Mouse (Mus musculus) thymus, adult 2 months (tissue): Measurements from ENCODE around the gene Nub1. TPM values are rescaled to one million over a fixed set of nuclear protein-coding genes. Genes with fewer than 3 reads are reported as not detected.
A peak's percentile ranks its signal among the peaks of the same experiment; 100 is the strongest.

Source experiments
- DNase-seq: peaks from one replicate; pipeline ENCODE4 v3.0.0; 2021
- H3K27ac ChIP-seq: fragments of 200-500 bp; 2 replicates; pipeline ENCODE4 v1.5.1; 2012; ENCODE audit warnings: low read length, control low read depth; ENCODE audit not compliant: control insufficient read depth, insufficient read depth
- H3K27me3 ChIP-seq: fragments of 200-500 bp; 2 replicates; pipeline ENCODE4 v1.6.1; 2012; ENCODE audit warnings: mild to moderate bottlenecking, low read length, moderate library complexity, mixed read lengths; ENCODE audit not compliant: control insufficient read depth, insufficient read depth
- H3K36me3 ChIP-seq: fragments of 200-500 bp; 2 replicates; pipeline ENCODE4 v1.6.1; 2012; ENCODE audit warnings: mild to moderate bottlenecking, low read length, moderate library complexity; ENCODE audit not compliant: control insufficient read depth, insufficient read depth
- H3K4me1 ChIP-seq: fragments of 200-500 bp; replicated peaks from 2 replicates; pipeline ENCODE4 v1.6.1; 2012; ENCODE audit warnings: low read length; ENCODE audit not compliant: control insufficient read depth, insufficient read depth
- H3K4me3 ChIP-seq: fragments of 200-500 bp; 2 replicates; pipeline ENCODE4 v1.5.1; 2012; ENCODE audit warnings: mild to moderate bottlenecking, low read length, control low read depth, moderate library complexity; ENCODE audit not compliant: control insufficient read depth, insufficient read depth
- CTCF ChIP-seq: fragments of 200-500 bp; IDR thresholded peaks from 2 replicates; pipeline ENCODE4 v1.5.1; 2012; ENCODE audit warnings: mild to moderate bottlenecking, control low read depth, low read length, moderate library complexity, borderline replicate concordance; ENCODE audit not compliant: control insufficient read depth, poor library complexity, insufficient read depth; ENCODE audit errors: extremely low read depth
- POLR2A ChIP-seq: fragments of 200-500 bp; IDR thresholded peaks from 2 replicates; pipeline ENCODE4 v1.6.1; 2012; ENCODE audit warnings: mild to moderate bottlenecking, low read length, control low read depth, moderate library complexity; ENCODE audit not compliant: control insufficient read depth, poor library complexity, insufficient read depth; ENCODE audit errors: extremely low read depth
- WGBS: fragments of 180-500 bp; shearing (Covaris S2); methylation state at CpG from one replicate; pipeline ENCODE4 v1.1.7; 2018; 5-methylcytosine and 5-hydroxymethylcytosine counted together
- polyA plus RNA-seq: library from polyadenylated mRNA; depleted of rRNA; stranded (reverse); fragments of >200 nt; gene quantifications from 2 replicates; pipeline ENCODE4 v1.2.3, GENCODE M21; 2012; rRNA removed

Nub1 gene
- polyA plus RNA-seq, 1 experiment: 75.4 TPM

DNA sequence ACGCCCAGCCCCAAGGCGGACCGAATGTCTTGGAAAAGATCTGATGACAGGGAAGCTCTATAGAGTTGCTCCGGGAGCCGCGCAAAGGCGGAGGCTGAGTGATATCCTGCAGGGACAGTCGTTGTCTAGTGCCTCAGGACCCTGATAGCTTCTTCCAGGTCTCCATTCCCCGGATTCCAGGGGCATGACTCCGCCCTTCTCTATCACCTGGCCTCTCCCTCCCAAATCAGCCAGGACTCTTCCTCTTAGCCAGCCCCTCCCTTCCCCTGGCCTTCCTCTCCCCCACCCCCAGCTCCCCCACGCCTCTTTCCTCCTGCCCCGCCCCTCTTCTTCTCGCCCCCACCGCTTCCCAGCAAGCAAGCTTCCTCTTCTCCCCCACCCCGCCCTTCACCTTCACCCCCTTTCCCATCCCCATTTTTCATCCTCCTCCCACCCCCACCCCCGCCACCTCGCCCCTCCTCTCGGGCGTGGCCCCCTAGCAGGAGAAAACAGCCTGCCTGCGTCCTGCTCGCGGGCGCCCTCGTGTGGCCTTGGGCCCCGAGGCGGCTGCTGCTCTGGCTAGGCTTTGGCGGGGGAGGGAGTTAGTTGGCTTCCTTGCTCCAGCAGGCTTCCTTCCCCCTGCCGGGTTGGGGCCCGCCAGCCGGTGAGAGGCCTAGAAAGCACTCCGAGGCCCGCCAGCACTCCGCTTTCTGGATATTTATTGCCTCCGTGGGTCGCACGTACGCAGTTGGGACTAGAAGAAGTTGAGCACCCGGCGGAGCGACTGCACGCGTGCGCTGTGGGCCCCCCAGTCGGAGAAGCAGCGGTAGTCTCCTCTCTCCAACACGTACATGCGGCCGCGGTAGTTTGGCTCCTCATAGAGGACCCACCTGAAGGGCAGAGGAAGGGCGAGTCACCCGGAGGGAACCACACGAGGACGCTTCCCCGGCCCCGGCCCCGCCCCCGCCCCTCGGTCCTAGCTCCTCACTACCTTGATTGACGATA, 65.3 kb downstream of the Nub1 start:
- peak; percentile 88 for DNase-seq
- H3K4me1 ChIP-seq: peaks cover 18% of the 10 kb centered on the region
- H3K36me3 ChIP-seq: no peaks in the 10 kb centered on the region

DNA sequence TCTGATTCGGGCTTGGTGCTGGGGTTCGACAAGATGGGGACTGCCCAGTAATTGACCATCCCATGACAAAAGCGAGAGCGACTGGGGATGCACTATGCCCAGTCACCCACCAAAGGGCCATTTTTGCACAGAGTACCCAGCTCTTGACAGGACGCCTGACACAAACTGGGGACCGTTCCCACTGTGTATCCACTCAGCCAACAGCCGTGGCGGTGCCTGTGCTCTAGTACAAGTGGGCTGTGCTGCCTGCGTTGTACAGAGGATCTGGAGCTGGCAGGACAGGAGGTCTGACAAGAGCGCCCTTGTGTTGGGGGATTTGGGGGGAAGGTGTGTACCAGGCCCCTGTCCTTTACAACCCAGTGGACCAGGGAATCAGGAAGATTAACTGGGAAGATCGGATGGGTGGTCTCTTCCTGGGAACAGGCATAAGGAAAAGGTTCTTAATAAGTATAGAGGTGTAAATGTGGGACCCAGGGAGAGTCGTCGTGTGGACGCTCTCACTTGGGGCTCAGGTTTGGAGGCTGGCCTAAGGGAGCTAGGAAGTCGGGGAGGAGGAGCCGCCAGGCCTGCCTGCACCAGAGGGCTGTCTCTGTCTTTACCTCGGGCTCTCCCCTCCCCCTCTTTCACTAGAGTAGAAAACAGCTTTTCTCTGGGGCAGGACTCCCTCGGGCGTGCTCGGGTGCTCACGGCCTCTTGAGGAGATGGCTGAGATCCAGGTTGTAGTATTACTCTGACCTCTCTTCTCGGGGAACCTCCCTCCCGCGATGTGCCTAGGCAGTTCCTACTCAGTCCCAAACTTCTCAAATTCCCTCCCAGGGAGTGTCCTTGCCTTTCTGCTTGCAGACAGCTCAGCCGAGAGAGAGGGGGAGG, 66.2 kb downstream of the Nub1 start:
- H3K4me1 ChIP-seq: peaks cover 18% of the 10 kb centered on the region
- peak overlapping the region; percentile 86 for H3K27ac ChIP-seq
- peak; percentile 71 for DNase-seq
- no peaks in the 10 kb centered on the region for H3K36me3 ChIP-seq
- H3K27me3 ChIP-seq: no peaks in the 10 kb centered on the region
- 5% methylated on average over 25 of the region's 25 CpGs for WGBS
- peak overlapping the region; percentile 92 for H3K4me3 ChIP-seq
- TF ChIP-seq CTCF (no peak), POLR2A (peak; percentile 28; the same call in 1 of the 2 replicates)

More for the DNA sequence above, 65.3 kb downstream of the Nub1 start:
- TF ChIP-seq POLR2A (peak; percentile 56; the same call in 1 of the 2 replicates), CTCF (peak; percentile 94)
- Histone ChIP-seq H3K4me3 (peak overlapping the region; percentile 92), H3K27me3 (no peaks in the 10 kb centered on the region), H3K27ac (peak overlapping the region; percentile 86)
- WGBS: 11% methylated on average over 57 of the region's 59 CpGs

DNA sequence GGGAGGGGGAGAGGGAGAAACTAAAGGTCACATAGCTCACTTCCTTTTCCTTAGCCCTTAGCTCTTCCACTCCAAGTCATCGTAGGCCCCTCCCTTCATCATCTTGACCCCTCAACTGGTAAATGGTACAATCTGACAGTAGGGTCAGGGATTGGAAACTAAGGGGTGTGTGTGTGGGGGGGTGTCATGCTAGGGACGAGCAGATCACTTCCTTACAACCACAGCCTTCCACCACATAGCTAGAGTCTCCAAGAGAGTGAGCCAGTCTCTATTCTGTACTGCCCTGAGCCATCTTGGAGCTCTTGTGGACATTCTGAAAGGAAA, 66.8 kb downstream of the Nub1 start:
- no peak for DNase-seq
- Histone ChIP-seq H3K4me3 (peak overlapping the region; percentile 92), H3K27me3 (no peaks in the 10 kb centered on the region), H3K36me3 (no peaks in the 10 kb centered on the region), H3K4me1 (peaks cover 18% of the 10 kb centered on the region), H3K27ac (peak overlapping the region; percentile 86)
- no peak for TF ChIP-seq CTCF
- no peak for TF ChIP-seq POLR2A
- 14% methylated on average over 2 of the region's 2 CpGs for WGBS

DNA sequence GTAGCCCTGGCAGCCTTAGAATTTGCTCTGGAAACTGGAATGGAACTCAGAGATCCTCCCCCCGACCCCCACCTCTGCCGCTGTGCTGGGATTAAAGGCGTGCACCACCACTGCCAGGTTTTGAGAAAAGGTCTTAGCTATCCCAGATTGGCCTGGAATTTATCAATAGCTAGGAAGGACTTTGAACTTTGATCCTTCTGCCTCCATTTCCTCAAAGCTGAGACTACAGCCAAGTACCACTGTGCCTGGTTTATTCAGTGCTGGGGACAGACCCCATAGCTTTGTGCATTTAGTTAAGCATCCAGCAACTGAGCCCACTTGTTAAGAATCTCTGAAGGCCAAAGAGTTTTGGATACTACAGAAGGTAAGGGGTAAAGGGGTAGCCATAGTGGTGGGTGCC, 71.6 kb downstream of the Nub1 start:
- 90% methylated on average over 3 of the region's 3 CpGs for WGBS
- no peaks in the 10 kb centered on the region for H3K36me3 ChIP-seq

GRCm38 (mm10) chr5:24757816-24758215, 72.5 kb downstream of the Nub1 start, which contains the start of gene Crygn:
TSS of gene Crygn (minus strand) at chr5:24758008.
- H3K36me3 ChIP-seq: no peaks in the 10 kb centered on the region
- TF ChIP-seq CTCF (no peak), POLR2A (no peak)
- no peak within 1 kb of the TSS for H3K4me3 ChIP-seq
- H3K27ac ChIP-seq: no peak within 1 kb of the TSS
- DNase-seq: no peak
- WGBS: 89% methylated on average over 18 of the region's 18 CpGs
- H3K4me1 ChIP-seq: no peaks in the 10 kb centered on the region
- H3K27me3 ChIP-seq: no peaks in the 10 kb centered on the region

More for the DNA sequence above, 71.6 kb downstream of the Nub1 start:
- Histone ChIP-seq H3K4me3 (no peak overlapping the region), H3K4me1 (peaks cover 6% of the 10 kb centered on the region), H3K27ac (no peak overlapping the region), H3K27me3 (no peaks in the 10 kb centered on the region)
- no peak for TF ChIP-seq CTCF
- TF ChIP-seq POLR2A: no peak
- no peak for DNase-seq

Other genes with a start within 250 kb of the Nub1 start
- gene Fastk, start 240.2 kb upstream of the Nub1 start, polyA plus RNA-seq: 424 and 481 TPM in 2 replicates
- gene Tmub1, start 237.7 kb upstream of the Nub1 start, polyA plus RNA-seq: 122 and 136 TPM in 2 replicates
- gene Agap3, start 233.4 kb upstream of the Nub1 start, polyA plus RNA-seq: 111 and 117 TPM in 2 replicates
- gene Gbx1, start 158.3 kb upstream of the Nub1 start, polyA plus RNA-seq: 0.05 TPM in 2 replicates
- 0.38 and 9.5 TPM in 2 replicates for gene Asb10, start 144.6 kb upstream of the Nub1 start, polyA plus RNA-seq
- not detected in 2 replicates for gene 4931409K22Rik, start 128.7 kb upstream of the Nub1 start, polyA plus RNA-seq
- gene Abcf2, start 108.1 kb upstream of the Nub1 start, polyA plus RNA-seq: 117 and 121 TPM in 2 replicates
- gene Chpf2, start 98.8 kb upstream of the Nub1 start, polyA plus RNA-seq: 53.5 and 55.5 TPM in 2 replicates
- gene Smarcd3, start 61.1 kb upstream of the Nub1 start, polyA plus RNA-seq: 3.7 and 6.1 TPM in 2 replicates
- gene Wdr86, start 45.2 kb downstream of the Nub1 start, polyA plus RNA-seq: 5.7 and 6.8 TPM in 2 replicates
- 0.43 TPM in 1 of 2 replicates, not detected in the other for gene Crygn, start 72.5 kb downstream of the Nub1 start, polyA plus RNA-seq
- gene Rheb, start 157.1 kb downstream of the Nub1 start, polyA plus RNA-seq: 23.1 and 26.2 TPM in 2 replicates